Mouse (Mus musculus): ENCODE measurements around the gene Clec4f.
A peak's percentile ranks its signal among the peaks of the same experiment; 100 is the strongest.
"Not testable (repeated sequence)": the region's sequence is repeated elsewhere in the genome, so short reads cannot be mapped to it uniquely, and the experiment has no call there.

Gene Clec4f

DNA sequence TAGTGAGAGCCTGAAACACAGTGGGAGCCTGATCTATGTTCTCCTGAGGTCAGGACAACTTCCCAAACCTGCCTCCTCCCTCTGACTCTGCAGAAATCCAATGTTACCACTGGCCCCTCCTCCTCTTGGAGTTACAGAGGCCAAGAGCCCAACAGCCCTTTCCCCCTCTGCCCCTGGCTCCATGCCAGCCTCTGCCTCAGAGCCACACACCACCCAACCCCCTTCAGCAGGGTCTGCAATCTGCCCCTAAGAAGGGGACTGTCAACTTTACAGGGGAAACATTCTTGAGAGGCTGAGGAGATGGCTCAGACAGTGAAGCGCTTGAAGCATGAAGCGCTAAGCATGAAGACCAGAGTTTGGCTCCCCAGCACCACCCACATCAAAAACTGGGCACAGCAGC lies at the start of gene Clec4f:
Gene Clec4f, minus strand, starts transcription at position 101 of the 400 bp plus-strand sequence.
- DNase-seq (ENCODE audit: low spot score in 2 of 2) = no peak

- DNase-seq (ENCODE audit: low spot score in 2 of 2) = no peak
Observed at GRCm38 (mm10) chr6:83704701-83705100, 48.7 kb upstream of the Clec4f start.

DNA sequence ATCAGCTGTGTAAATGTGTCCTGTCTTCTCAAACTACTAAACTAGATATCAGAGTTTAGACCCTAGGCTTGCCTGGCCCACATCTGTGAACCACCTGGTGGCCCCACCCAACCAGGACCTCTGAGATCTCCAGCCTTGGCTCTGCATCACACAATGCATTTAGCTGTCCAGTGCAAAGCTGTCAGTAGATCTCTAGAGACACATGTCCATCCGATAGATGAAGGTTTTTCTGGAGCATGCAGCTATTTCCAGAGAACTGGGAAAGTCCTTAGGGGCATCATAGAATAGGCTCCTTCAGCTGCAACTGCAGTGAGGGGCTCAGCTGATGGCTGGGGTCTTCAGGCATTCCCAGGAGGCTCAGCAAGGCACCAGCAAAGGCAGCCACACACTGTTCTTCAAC lies 48.3 kb upstream of the Clec4f start:
- no peak for DNase-seq (ENCODE audit: low spot score in 2 of 2)

DNA sequence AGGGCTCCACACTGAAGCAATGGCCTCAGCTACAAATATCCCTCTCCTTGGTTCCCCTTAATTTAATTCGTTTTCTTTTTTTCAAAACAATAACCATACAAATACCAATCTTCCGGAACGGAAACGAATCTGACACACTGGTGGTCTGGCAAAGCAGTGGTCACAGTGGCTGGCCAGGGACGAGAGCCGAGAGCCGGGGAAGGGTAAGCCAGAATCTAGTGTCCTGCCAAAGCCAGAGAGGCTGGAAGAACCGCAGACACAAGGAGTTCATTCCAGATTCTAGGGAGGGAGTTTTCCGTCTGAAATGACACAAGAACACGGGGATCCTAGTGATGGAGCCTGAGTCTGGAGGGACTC lies 47.7 kb upstream of the Clec4f start:
- no peak for DNase-seq (ENCODE audit: low spot score in 2 of 2)

- no peak for DNase-seq (ENCODE audit: low spot score in 2 of 2)
Observed at GRCm38 (mm10) chr6:83703000-83703721, 47.2 kb upstream of the Clec4f start.

DNA sequence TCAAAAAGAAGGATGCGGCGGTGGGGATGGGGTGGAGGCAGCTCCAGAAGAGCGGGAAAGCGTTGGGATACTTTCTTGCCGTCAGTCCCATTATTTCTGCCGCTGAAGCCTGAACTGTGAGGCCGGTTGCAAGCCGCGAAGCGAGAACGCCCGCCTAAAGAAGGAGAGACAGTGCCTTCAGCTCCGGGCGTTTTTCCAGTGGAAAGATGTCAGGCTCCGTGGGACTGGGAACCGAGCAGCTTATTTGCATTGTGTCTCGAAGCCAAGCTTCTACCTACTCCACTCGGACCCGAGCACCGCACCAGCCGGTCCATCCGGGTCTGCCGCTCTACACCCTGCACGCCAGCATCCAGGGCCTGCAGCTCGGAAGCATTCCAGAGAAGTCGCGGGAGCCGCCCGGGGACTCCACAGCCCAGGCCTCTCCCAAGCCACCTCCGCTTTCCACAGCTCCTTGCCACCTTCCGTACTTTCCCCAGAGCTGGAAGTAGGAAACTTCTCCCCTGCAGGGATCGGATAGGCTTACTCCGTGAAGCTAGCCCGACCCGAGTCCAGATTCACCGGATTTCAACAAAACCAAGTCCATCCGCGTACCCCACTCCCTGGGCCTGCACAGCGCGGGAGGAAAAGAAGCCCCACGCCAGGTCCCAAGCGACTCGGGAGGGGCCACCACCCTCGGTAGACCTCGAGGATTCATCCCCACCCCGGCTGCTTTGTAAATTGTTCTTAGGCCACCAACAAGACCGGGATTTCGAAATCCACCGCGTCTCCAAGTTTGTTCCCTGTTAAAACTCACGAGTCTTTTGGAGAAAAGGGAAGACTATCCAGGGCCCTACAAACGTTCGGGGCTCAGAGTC lies 46.4 kb upstream of the Clec4f start:
- no peak for DNase-seq (ENCODE audit: low spot score in 2 of 2)

DNA sequence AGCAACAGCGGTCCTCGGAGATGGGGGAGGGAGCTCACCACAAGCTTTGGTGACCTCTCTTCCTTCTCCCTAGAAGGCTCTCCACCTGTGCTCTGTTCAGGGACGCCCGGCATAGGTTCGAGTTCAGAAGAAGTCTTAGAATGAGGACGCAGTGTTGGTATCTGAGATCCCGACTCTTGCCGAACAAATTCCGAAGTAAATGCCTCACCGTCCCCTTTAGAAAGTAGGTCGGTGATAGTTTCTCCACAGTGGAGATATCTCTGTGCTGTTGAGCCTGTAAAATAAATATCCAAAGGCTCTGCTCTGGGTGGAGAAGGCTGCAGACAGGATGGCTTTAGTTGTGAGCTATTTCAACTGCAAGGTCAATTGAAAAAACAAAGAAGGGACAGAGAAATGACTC lies 45.0 kb upstream of the Clec4f start:
- DNase-seq (ENCODE audit: low spot score in 2 of 2) = no peak

DNA sequence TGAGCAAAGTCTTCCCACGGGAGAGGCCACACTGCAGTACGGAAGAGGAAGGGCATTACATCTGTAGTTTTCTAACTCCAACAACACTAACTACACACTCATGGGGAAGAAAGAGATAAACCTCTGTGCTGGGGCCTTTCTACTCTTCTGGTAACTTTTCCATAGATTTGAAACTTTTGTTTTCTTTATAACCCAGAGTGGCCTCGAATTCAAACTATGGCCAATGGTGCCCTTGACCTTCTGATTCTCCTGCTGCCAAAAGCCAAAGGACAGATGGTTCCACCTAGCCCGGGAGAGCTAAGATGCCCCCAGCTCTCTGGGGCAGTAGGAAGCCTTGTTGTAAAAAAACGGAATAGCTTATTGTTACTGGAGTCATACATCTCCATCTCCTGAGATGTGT lies 44.0 kb upstream of the Clec4f start:
- no peak for DNase-seq (ENCODE audit: low spot score in 2 of 2)

- DNase-seq (ENCODE audit: low spot score in 2 of 2) = no peak
Observed at GRCm38 (mm10) chr6:83697932-83698331, 41.9 kb upstream of the Clec4f start.

DNA sequence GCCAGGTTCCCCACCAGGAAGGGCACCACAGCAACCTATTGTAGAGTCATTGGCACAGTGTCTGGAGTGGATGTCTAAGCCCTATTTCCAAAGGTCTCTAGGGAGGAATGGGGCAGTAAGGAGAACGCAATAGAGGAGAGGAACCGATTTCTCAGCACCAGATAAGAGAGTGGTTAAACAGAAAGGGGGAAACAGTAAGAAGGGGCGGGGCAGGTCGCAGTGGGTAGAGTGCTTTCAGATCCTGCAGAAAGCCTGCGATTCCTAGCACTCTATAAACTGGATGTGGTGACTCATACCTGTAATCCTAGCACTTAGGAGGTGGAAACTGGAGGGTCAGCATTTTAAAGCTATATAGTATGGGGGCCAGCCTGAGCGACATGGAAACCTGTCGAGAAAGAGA lies 40.7 kb upstream of the Clec4f start:
- DNase-seq (ENCODE audit: low spot score in 2 of 2) = no peak

GRCm38 (mm10) chr6:83695731-83696130 lies 39.7 kb upstream of the Clec4f start:
- DNase-seq (ENCODE audit: low spot score in 2 of 2) = no peak

DNA sequence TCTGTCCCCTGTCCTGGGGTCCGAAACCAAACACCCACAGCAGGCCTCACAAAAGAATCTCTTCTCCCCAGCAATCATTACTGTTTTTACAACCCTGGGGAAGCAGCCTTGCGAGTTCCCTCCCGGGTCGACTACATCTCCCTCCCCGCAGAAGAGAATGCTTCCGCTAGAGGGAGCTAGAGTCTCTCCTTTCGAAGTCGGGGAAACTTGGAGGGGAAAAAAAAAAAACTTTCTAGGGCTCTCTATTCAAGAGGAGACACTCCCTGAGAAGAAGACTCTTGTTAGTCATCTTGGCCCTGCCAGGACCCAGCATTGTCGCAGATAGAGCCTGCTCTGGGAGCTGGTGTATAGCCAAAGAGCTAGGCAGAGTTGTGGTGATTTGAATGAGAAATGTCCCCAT lies 37.8 kb upstream of the Clec4f start:
- peak in 1 of 2 experiments; percentile 27 for DNase-seq (ENCODE audit: low spot score in 2 of 2)

- no peak for DNase-seq (ENCODE audit: low spot score in 2 of 2)
Observed at GRCm38 (mm10) chr6:83692962-83693361, 37.0 kb upstream of the Clec4f start.

GRCm38 (mm10) chr6:83690936-83691335 lies 34.9 kb upstream of the Clec4f start:
- DNase-seq (ENCODE audit: low spot score in 2 of 2) = no peak

GRCm38 (mm10) chr6:83690277-83690676 lies 34.3 kb upstream of the Clec4f start:
- peak in 1 of 2 experiments; percentile 35 for DNase-seq (ENCODE audit: low spot score in 2 of 2)

GRCm38 (mm10) chr6:83689374-83689773 lies 33.4 kb upstream of the Clec4f start:
- DNase-seq (ENCODE audit: low spot score in 2 of 2) = no peak

DNA sequence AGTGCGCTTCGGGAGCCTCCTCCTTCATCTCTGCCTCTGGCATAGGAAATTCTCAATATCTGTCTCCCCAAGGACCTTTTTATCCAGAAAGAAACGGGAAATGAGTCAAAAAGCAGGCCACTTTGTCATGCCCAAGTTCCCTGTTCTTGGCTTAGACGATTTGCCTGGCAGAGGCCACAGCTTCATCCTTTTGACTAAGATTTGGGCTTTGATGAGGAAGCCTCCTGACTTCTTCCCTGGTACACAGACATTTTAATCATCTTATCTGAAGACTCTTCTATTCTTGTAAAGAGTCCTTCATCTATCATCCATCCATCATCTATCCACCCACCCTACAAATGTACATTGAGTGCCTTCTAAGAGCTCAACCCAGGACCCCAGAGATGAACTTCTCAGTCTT lies 21.8 kb upstream of the Clec4f start, which contains the start of gene Cd207:
Gene Cd207, minus strand, starts transcription at position 101 of the 400 bp plus-strand sequence.
- no peak for DNase-seq (ENCODE audit: low spot score in 2 of 2)

DNA sequence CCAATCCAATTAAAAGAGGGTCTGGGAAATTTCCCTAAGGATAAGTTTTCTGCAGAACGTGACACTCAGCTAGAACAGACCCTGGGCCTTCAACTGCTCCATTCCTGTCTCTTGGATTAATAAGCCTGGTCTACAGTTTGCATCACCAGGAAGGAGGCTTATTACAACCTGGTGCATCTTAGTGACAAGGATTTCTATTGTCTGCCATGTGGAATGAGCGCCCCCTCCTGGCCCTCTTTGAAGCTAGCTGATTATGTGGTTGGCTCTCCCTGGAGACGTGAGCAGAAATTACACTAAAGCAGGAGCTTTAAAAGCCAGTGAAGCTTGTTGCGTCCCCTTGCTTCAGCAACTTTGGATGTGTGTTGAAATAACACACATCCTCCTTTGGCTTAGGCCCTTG lies 17.4 kb upstream of the Clec4f start:
- peak in 1 of 2 experiments; percentile 25 for DNase-seq (ENCODE audit: low spot score in 2 of 2)

- no peak for DNase-seq (ENCODE audit: low spot score in 2 of 2)
Observed at GRCm38 (mm10) chr6:83665009-83665408, 9.0 kb upstream of the Clec4f start.

DNA sequence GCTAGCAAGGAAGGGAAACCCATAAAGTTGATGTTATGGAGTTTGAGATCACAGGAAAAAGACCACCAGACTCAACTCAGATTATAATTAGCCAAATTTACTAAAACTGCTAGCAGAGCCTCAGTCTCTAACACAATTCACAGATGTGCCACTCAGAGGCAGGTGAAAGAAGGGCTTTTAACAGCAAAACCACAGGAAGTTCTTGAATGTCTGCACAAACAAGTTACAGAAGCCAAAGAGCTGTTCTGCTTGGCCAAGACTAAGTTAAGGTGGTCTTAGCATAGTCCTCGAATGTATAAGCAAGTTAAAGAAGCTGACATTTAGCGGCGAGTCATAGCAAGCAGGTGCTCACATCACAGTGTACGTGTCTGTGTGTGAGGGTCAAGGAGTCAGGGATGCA lies 4.8 kb upstream of the Clec4f start:
- DNase-seq (ENCODE audit: low spot score in 2 of 2) = no peak

DNA sequence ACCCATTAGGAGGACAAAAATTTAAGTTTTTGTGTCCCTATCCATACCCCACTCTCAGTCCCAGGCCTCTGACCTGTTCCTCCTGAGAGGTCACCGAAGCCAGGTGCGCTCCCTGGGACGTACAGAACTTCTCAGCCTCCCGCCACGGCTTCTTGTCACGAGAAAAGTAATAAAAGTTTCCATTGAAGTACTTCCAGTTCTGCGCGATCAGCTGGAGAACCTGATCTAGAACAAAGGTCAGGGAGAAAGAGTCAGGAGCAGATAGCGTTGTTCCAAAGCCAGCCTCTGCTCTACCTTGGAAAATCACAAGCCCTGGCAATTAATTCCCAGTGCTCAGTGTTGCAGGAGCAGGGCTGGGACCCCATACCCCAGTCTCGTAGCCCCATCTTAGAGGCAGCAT lies 9.3 kb downstream of the Clec4f start:
- DNase-seq (ENCODE audit: low spot score in 2 of 2) = no peak

GRCm38 (mm10) chr6:83635329-83635728 lies 20.7 kb downstream of the Clec4f start:
- no peak for DNase-seq (ENCODE audit: low spot score in 2 of 2)

- DNase-seq (ENCODE audit: low spot score in 2 of 2) = not testable (repeated sequence)
Observed at GRCm38 (mm10) chr6:83634631-83635030, 21.4 kb downstream of the Clec4f start.
